Mouse (Mus musculus) left cerebral cortex, postnatal 25 days (tissue): ENCODE data around the gene Siah1a. TPM values are rescaled to one million over a fixed set of nuclear protein-coding genes. Genes with fewer than 3 reads are reported as not detected.

ENCODE experiments used
- DNase-seq, 2 experiments: peaks; one replicate each; pipeline ENCODE4 v3.0.0; 2022; ENCODE audit warnings: low spot score in 2 of 2, mixed read lengths in 1 of 2
- intact Hi-C: fragments of 180-260 bp; cut with DNase I; formaldehyde crosslinking; loops from one replicate; pipeline ENCODE4 v1.15.1; 2025
- total RNA-seq, 2 experiments: library from RNA; stranded (reverse); gene quantifications; 2 replicates each; pipeline ENCODE4 v1.2.3; 2021

Gene Siah1a
- total RNA-seq, 2 experiments from 2014 or later = 28.6 to 32.1 TPM

GRCm38 (mm10) chr8:86746511-86746910, 777 bp upstream of the Siah1a start:
- DNase-seq = no peak
- intact Hi-C loops = loop anchor here (5.0 kb wide), 2 partner anchors 136 to 151 kb away; no protein-coding TSS in a partner anchor

GRCm38 (mm10) chr8:86745935-86746441, 254 bp upstream of the Siah1a start:
- intact Hi-C loops = loop anchor here (5.0 kb wide), 2 partner anchors 136 to 151 kb away; no protein-coding TSS in a partner anchor
- peak; percentile 94 to 96 for DNase-seq

GRCm38 (mm10) chr8:86744313-86745220, 1.2 kb downstream of the Siah1a start:
- DNase-seq = peak in 1 of 2 experiments; percentile 15
- intact Hi-C loops = loop anchor here (5.0 kb wide), 2 partner anchors 138 to 153 kb away; no protein-coding TSS in a partner anchor

GRCm38 (mm10) chr8:86742605-86743345, 3.0 kb downstream of the Siah1a start:
- intact Hi-C loops = no loop called here
- no peak for DNase-seq

- intact Hi-C loops = no loop called here
- no peak for DNase-seq
Observed at GRCm38 (mm10) chr8:86741627-86742026, 4.1 kb downstream of the Siah1a start.

GRCm38 (mm10) chr8:86740899-86741298, 4.8 kb downstream of the Siah1a start:
- intact Hi-C loops = no loop called here
- no peak for DNase-seq

GRCm38 (mm10) chr8:86735446-86736111, 10.2 kb downstream of the Siah1a start:
- DNase-seq = no peak
- intact Hi-C loops = no loop called here

GRCm38 (mm10) chr8:86734954-86735353, 10.8 kb downstream of the Siah1a start:
- DNase-seq = no peak
- intact Hi-C loops = no loop called here

GRCm38 (mm10) chr8:86734171-86734570, 11.6 kb downstream of the Siah1a start:
- no peak for DNase-seq
- intact Hi-C loops = no loop called here

- no peak for DNase-seq
- intact Hi-C loops = no loop called here
Observed at GRCm38 (mm10) chr8:86730860-86731259, 14.9 kb downstream of the Siah1a start.

- DNase-seq = no peak
- intact Hi-C loops = no loop called here
Observed at GRCm38 (mm10) chr8:86730303-86730702, 15.4 kb downstream of the Siah1a start.

GRCm38 (mm10) chr8:86728224-86728950, 17.3 kb downstream of the Siah1a start:
- intact Hi-C loops = no loop called here
- no peak for DNase-seq

GRCm38 (mm10) chr8:86726959-86727358, 18.8 kb downstream of the Siah1a start:
- DNase-seq = no peak
- intact Hi-C loops = no loop called here

GRCm38 (mm10) chr8:86721490-86721889, 24.2 kb downstream of the Siah1a start:
- intact Hi-C loops = no loop called here
- DNase-seq = no peak

- no peak for DNase-seq
- intact Hi-C loops = no loop called here
Observed at GRCm38 (mm10) chr8:86720756-86721459, 24.8 kb downstream of the Siah1a start.

- intact Hi-C loops = no loop called here
- DNase-seq = no peak
Observed at GRCm38 (mm10) chr8:86719368-86719767, 26.4 kb downstream of the Siah1a start.

- no peak for DNase-seq
- intact Hi-C loops = no loop called here
Observed at GRCm38 (mm10) chr8:86718332-86718994, 27.3 kb downstream of the Siah1a start.
